Mouse (Mus musculus) retina, embryonic 14.5 days (tissue): Measurements from ENCODE around the gene Htr5a.

Experiments
- DNase-seq: peaks from one replicate; pipeline ENCODE4 v3.0.0-alpha.2; 2015; ENCODE audit warnings: low spot score

The Htr5a gene

GRCm38 (mm10) chr5:27841701-27842295 is at the start of gene Htr5a:
Htr5a (plus strand) TSS chr5:27842149.
- DNase-seq: peak; percentile 50

DNA sequence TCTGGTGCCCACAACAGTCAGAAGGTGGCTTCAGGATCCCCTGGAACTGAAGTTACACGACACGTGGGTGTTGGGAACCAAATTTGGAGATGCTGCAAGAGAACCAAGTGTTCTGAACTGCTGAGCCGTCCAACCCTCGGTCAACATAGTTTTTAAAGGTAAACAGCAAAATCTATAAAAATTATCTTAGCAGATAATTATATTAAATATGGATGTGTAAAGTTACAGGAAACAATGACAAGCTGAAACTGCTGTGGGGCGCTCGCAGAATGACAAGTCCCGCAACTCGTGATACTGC is 49.8 kb upstream of the Htr5a start:
- DNase-seq: no peak

DNA sequence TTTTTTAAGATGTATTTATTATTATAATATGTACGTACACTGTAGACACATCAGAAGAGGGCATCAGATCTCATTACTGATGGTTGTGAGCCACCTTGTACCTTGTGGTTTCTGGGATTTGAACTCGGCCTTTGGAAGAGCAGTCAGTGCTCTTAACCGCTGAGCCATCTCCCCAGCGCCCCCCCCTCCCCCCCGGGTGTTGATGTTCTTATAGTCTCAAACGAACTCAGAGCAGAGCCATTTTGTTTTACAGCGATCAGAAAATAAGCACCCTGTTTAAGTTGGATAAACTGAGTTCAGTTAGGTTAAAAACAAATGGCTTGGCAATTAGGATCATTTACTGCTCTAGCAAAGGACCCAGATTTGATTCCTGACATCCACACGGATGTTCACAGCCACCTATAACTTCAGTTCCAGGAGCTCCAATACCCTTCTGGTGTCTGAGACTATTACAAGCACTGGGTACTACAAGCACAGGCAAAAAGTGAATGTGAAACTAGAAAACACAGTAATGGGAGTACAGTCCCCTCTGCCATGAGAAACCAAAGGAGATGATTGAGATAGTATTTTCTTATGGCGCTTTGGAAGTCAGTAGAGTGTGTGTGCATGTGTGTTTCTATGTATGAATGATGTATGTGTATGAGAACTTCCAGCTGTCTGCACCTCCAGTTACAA is 49.3 kb upstream of the Htr5a start:
- DNase-seq: no peak

- peak; percentile 18 for DNase-seq
These were observed 48.0 kb upstream of the Htr5a start for GRCm38 (mm10) chr5:27793923-27794322.

- no peak for DNase-seq
These were observed 27.7 kb upstream of the Htr5a start for GRCm38 (mm10) chr5:27814282-27814681.

DNA sequence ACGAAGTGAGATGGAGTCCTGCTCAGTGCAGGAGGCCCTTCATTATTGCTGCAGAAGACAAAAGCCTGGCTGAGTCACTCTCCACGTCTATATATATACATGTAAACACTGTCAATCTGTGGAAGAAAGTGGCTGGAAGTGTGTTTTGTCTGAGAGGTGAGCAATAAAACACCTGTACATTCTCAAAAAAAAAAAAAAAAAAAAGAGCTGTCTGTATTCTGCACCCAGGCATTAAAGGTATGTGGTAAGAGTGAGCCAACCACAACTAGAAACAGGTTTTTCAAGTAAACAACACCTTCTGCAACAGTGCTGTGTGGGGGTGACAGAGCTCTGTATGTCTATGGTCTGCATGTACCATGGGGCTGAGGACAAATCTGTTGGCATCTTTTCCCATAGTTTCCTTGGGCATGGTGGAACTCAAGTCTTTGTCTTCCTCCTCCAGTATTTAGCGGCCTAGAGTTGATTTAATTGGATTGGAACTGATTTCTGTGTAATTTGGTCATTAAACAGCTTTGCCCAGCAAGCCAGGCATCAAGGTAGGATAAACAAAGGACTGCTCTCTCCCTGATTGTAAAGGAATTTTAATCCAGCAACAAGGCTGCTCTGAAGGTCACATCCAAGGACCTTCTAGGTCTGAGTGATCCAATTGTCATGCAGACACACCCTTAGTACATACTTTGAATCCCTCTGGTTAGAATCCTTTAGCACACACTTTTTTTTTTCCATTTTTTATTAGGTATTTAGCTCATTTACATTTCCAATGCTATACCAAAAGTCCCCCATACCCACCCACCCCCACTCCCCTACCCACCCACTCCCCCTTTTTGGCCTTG is 22.9 kb upstream of the Htr5a start:
- DNase-seq: no peak

DNA sequence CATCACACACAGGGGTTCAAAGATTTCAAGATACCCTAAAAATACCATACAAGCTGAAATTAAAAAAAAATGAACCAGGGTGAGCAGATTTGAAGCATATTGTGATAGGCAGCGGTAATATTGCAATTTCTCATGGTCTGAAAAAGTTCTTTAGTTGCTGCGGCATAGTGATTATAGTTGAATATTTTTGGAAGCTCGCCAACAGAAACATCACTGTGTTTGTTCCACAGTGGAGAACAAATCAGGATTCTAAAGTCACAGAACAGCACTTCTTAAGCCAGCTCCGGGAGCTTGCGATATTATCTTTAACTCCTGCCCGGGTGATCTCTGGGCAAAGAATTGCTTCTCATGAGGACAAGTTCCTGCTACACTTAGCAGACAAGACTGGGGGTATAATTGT is 20.8 kb upstream of the Htr5a start:
- DNase-seq: no peak

DNA sequence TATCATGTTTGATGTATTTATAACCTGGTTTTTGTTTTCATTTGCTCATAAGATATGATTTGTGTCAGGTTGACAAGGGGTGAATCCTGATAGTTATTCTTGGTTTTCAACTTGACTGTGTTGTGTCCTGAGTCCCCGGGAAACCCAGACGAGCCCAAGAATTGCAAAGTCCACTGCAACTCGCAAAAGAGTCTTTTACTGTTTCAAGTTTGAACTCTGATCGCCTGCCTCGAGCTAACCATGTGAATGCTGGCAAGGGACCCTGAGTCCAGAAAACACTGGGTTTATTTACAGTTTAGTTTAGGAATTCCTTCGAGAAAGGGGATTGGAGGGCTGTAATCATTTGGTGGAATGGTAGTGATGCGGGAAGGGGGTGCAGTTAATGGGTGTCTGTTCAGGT is 14.0 kb upstream of the Htr5a start:
- DNase-seq: no peak

DNA sequence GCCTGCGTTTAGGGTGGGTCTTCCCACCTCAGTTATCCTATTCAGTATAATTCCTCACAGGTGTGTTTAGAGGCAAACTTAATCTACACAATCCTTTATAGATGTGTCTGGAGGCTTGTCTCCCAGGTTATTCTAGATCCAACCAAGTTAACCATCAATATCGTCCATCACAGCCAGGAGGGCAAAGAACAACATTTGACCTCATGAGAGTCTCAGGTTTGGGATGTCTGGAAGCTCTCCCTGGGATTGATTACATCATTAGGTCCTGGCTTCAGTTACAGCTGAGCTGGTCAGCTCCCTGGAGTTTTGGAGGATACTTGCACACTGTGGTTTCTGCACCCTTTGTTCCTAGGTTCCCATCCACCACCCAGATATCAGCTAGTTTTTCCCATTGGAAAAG is 6.9 kb upstream of the Htr5a start:
- no peak for DNase-seq

- no peak for DNase-seq
These were observed 3.9 kb upstream of the Htr5a start for GRCm38 (mm10) chr5:27838061-27838460.

DNA sequence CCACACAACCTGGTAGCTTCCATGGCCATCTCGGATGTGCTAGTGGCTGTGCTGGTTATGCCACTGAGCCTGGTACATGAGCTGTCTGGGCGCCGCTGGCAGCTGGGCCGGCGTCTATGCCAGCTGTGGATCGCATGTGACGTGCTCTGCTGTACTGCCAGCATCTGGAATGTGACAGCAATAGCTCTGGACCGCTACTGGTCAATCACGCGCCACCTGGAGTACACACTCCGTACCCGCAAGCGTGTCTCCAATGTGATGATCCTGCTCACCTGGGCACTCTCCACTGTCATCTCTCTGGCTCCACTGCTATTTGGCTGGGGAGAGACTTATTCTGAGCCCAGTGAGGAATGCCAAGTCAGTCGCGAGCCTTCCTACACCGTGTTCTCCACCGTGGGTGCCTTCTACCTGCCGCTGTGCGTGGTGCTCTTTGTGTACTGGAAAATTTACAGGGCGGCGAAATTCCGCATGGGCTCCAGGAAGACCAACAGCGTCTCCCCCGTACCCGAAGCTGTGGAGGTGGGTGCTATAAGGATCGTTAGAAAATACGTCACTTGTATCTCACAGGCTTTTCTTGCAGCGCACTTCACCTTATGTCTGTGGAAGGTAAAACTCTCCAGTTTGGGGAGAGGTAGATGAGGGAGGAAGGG is 847 bp downstream of the Htr5a start:
- no peak for DNase-seq

- DNase-seq: no peak
These were observed 5.0 kb downstream of the Htr5a start for GRCm38 (mm10) chr5:27846979-27847378.

DNA sequence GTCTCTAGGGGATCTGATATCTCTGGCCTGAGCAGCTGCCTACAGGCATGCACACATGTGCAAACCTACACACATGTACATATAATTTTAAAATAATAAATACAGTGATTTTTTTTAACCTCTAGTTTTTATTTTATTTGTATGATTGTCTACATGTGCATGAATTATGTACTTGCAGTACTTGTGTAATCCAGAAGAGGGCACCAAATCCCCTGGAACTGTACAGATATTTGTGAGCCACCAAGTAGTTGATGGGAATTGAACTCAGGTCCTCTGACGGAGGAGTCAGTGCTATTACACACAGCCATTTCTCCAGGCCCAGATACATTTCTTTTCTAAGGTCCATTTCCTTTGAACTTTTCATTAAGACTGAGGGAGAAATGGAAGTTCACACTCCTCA is 12.3 kb downstream of the Htr5a start:
- DNase-seq: peak; percentile 55

GRCm38 (mm10) chr5:27855726-27856125 is 13.8 kb downstream of the Htr5a start:
- DNase-seq: no peak

DNA sequence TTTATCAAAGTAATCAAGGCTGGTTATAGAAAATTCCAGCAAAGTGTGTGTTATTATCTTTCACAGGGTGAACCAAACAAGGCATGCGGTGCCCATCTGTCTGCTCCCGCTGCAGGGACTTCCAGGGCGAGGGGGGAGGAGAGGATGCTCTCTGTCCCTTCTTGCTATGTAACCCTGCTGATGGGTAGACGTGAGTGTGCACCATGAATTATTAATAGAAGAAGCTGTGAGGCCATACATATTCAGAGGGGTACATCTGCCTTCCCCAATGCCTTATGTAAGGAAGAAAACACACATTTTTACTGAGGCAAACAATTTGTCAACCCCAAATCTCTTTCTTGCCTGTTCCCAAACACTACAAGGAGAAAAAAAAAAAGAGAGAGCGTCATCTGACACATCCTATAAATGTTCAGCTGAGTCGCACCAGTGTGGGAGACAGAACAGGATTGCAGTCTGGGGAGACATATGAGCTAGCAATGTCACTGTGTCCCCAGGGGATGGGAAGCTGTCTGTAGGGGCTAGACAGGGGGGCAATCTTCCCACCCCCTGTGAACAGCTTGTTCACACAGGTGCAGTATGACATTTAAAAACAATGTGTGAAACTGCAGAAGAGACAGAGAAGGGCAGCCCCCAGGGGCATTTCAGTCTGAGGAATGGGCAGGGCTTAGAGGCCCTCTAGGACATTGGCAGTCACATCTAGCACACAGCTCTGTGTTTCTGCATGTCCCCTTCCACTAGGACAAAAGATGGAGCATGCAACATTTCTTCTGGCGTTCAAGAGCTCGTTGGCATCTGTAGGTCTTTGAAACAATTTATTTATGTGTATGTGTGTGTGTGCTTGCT is 31.5 kb downstream of the Htr5a start:
- peak; percentile 50 for DNase-seq

GRCm38 (mm10) chr5:27874211-27874610 is 32.3 kb downstream of the Htr5a start:
- no peak for DNase-seq

DNA sequence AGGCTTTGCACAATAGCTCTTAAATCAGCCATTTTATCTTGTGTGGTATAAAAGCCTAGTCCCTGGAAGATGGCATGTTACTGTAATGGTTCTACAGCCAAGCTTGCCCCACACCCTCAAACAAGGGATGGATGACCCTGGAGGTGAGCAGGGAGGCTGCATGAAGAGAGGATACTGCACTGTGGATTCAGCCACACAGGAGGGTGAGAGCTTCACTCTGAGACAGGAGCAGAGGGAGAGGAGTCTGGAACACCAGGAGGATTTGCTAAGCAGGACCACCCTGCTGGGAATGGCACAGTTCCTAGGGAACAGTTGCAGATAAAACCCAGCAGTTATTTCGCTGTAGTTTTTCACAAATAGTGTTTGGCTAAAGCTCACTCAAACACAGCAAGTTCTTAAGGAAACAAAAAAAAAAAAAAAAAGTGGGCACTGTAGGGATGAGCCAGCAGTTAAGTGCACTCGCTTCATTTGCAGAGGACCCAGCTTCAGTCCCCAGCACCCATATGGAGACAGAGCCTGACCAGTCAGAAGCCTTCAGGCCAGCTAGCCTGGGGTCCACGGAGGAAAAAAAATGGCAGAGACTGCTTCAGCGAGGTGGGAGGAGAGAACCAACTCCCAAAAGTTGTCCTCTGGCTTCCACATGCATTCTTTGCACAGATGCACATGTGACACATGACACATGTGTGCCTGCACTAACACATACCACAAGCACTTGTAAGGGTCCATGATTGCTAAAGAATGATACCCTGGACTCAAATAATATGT is 33.6 kb downstream of the Htr5a start:
- DNase-seq: no peak

DNA sequence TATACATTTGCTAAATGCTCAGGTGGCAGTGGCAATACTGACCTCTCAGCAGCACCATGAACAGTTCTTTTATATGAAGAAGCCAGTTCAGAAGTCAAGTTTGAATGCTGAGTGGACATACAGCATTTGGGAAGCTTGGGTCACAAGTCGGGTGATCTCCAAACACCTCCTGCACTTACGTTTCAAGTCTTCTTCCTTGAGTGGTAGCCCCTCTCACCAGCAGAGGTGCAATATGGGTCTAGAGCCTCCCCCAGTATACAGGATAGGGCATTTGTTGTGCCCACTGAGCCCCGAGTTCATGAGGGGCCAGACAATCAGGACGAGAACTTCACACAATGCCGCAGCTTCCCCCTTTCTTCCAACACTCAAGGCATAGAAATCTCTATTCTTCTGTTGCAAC is 36.4 kb downstream of the Htr5a start:
- no peak for DNase-seq

GRCm38 (mm10) chr5:27879726-27880125 is 37.8 kb downstream of the Htr5a start:
- no peak for DNase-seq

GRCm38 (mm10) chr5:27880329-27881036 is 38.5 kb downstream of the Htr5a start:
- no peak for DNase-seq

- no peak for DNase-seq
These were observed 39.3 kb downstream of the Htr5a start for GRCm38 (mm10) chr5:27881261-27881660.
